Mouse (Mus musculus) embryonic facial prominence, embryonic 14.5 days (tissue): ENCODE measurements at regions not wholly inside any gene's neighbourhood (a gene's known extent, or its start where the extent isn't known, plus 50 kb on each side); places are given as distances from the start of the nearest gene placed in this dataset.

Experiments
- ATAC-seq: fragments of 200-750 bp; cut with Nextera tagmentation; 2 replicates; pipeline ENCODE4 v1.8.0; 2017; ENCODE audit warnings: low read depth, moderate number of reproducible peaks, moderate TSS enrichment
- DNase-seq: peaks from one replicate; pipeline ENCODE4 v3.0.0-alpha.2; 2015; ENCODE audit warnings: low spot score
- H3K27ac ChIP-seq: fragments of 300-500 bp; sonication (generic); replicated peaks from 2 replicates; pipeline ENCODE4 v1.5.1; 2014; ENCODE audit warnings: low read depth, mild to moderate bottlenecking, low read length, moderate library complexity
- H3K27me3 ChIP-seq: fragments of 300-500 bp; sonication (generic); replicated peaks from 2 replicates; pipeline ENCODE4 v1.6.1; 2014; ENCODE audit warnings: low read length; ENCODE audit not compliant: control insufficient read depth, insufficient read depth
- H3K36me3 ChIP-seq: fragments of 300-500 bp; sonication (generic); 2 replicates; pipeline ENCODE4 v1.6.1; 2014; ENCODE audit warnings: low read length, mixed read lengths; ENCODE audit not compliant: control insufficient read depth, insufficient read depth
- H3K4me1 ChIP-seq: fragments of 300-500 bp; sonication (generic); 2 replicates; pipeline ENCODE4 v1.6.1; 2014; ENCODE audit warnings: antibody characterized with exemption, low read length; ENCODE audit not compliant: control insufficient read depth, insufficient read depth
- H3K4me2 ChIP-seq: fragments of 300-500 bp; sonication (generic); 2 replicates; pipeline ENCODE4 v1.6.1; 2014; ENCODE audit warnings: low read depth, mild to moderate bottlenecking, low read length, moderate library complexity, mixed read lengths
- H3K4me3 ChIP-seq: fragments of 300-500 bp; sonication (generic); 2 replicates; pipeline ENCODE4 v1.5.1; 2014; ENCODE audit warnings: low read depth, mild to moderate bottlenecking, low read length
- H3K9ac ChIP-seq: fragments of 300-500 bp; sonication (generic); 2 replicates; pipeline ENCODE4 v1.6.1; 2014; ENCODE audit warnings: low read depth, mild to moderate bottlenecking, low read length, moderate library complexity, mixed read lengths
- H3K9me3 ChIP-seq: fragments of 300-500 bp; sonication (generic); 2 replicates; pipeline ENCODE4 v1.6.1; 2016; ENCODE audit warnings: low read length; ENCODE audit not compliant: control insufficient read depth
- WGBS: fragments of 180-500 bp; shearing (Covaris S2); extraction: QIAGEN DNeasy Blood & Tissue Kit; methylation state at CpG from one replicate; pipeline ENCODE4 v1.1.7; 2014; 5-methylcytosine and 5-hydroxymethylcytosine counted together

DNA sequence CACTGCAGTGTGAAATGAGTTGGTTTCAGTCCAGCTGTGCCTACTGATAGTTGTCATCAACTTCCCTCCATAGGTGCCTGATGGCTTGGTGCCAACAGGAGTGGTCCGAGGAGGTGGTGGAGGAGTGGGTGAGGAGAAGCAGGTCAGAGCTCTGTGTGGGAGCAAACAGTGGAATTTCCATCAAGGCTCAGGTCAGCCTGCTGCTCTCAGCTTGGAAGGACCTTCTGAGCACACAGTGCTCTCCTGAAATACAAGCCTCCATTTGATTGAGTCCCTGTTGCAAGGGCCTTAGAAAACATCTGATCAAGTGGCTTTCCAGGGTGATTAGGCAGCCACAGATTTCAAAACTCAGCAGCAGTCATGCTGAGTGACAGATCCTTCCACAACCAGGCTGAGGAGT is 314.8 kb upstream of the Gcfc2 start:
- ATAC-seq: no peak

DNA sequence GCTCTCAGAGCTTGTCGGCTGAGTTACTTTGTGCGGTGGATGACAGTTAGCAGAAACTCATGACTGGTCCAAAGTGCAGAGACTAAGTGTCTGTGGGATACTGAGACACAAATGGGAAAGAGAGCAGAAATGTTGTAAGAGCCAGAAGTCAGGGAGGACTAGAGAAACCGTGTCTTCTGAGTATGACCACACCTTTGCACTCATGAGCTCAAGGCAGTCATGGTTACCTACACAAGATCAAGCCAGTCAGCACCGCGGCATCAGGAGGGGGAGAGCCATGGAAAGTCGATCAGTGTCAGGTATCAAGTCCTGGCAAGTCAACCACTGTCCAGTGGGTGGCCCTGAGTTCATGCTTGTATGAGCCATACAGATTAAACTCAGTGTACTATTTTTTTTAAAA is 311.5 kb upstream of the Gcfc2 start:
- Histone ChIP-seq H3K4me3 (no peak overlapping the region), H3K27me3 (no peaks in the 10 kb centered on the region), H3K36me3 (no peaks in the 10 kb centered on the region), H3K4me1 (0 out of 2 replicates have a peak, but pooled peaks cover 3% of the 10 kb centered on the region), H3K27ac (no peak overlapping the region), H3K4me2 (no peak overlapping the region), H3K9ac (no peak overlapping the region), H3K9me3 (no peaks in the 10 kb centered on the region)
- WGBS: 77% methylated on average over 6 of the region's 6 CpGs
- ATAC-seq (no peak), DNase-seq (no peak)

More for the DNA sequence above, 314.8 kb upstream of the Gcfc2 start:
- WGBS: 42% methylated on average over 1 of the region's 1 CpGs
- Histone ChIP-seq H3K27me3 (no peaks in the 10 kb centered on the region), H3K4me1 (no peaks in the 10 kb centered on the region), H3K36me3 (no peaks in the 10 kb centered on the region), H3K9me3 (no peaks in the 10 kb centered on the region), H3K9ac (no peak overlapping the region), H3K27ac (no peak overlapping the region), H3K4me2 (no peak overlapping the region), H3K4me3 (no peak overlapping the region)
- DNase-seq: no peak

DNA sequence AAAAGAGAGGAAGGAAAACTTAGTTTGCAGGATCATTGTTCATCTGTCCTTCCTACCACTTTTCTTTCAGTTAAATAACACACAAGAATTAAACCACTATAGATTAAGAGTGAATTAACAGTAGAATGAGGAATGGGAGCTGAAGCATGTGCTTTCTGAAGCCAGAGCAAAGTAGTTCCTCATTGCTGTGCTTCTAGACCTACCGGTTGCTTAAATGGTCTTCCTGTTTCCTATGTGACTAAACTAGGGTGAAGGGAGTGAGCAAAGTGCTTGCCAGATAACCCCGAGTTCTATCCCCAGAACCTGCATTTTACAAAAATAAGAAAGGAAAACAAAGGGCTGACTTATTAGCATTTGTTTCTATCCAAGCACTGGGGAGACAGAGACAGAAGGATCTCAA is 305.5 kb upstream of the Gcfc2 start:
- no peak for DNase-seq
- Histone ChIP-seq H3K4me1 (0 out of 2 replicates have a peak, but pooled peaks cover 3% of the 10 kb centered on the region), H3K9ac (no peak overlapping the region), H3K9me3 (no peaks in the 10 kb centered on the region), H3K4me3 (no peak overlapping the region), H3K27me3 (no peaks in the 10 kb centered on the region), H3K4me2 (no peak overlapping the region), H3K36me3 (no peaks in the 10 kb centered on the region), H3K27ac (no peak overlapping the region)
- ATAC-seq: no peak
- 66% methylated on average over 2 of the region's 2 CpGs for WGBS

DNA sequence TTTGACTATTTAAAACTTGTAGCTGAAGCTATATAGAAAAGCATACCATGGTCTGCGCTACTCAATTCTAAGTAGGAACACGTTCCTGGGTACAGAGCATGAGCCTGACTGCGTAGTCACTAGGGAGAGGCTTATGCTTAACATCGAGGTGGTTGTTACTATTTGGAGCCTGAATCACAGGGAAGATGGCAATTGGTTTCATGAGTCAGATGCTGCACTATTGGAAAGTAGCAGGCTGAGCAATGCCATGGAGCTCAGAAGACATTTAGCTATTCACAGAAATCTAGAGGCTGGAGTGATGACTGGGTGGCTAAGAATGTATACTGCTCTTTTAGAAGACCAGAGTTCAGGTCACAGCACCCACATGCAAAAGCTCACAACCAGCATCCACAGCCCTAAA is 302.4 kb upstream of the Gcfc2 start:
- DNase-seq (no peak), ATAC-seq (no peak)
- H3K36me3 ChIP-seq: no peaks in the 10 kb centered on the region
- WGBS: 91% methylated on average over 4 of the region's 4 CpGs
- H3K9me3 ChIP-seq: no peaks in the 10 kb centered on the region
- H3K27ac ChIP-seq: no peak overlapping the region
- H3K27me3 ChIP-seq: no peaks in the 10 kb centered on the region
- H3K4me1 ChIP-seq: no peaks in the 10 kb centered on the region
- no peak overlapping the region for H3K9ac ChIP-seq
- no peak overlapping the region for H3K4me3 ChIP-seq
- no peak overlapping the region for H3K4me2 ChIP-seq

DNA sequence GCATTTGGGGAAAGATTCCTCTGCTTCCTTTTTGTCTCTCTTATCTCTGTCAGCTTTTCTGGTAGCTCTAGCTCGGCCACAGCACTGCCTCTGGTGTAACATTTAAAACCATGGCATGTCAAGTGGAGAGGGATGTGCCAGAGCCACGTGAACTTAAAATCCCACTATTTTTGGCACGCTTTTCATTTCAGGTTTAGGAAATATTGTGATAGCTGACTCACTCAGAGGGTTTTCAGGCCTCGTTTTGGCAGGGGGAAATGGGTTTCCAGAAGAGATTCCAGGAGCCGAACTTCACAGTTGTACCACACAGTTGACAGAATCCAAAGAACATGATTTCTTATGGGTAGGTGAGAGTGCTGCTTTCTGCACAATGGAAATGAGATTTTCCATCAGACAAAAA is 300.8 kb upstream of the Gcfc2 start:
- H3K27ac ChIP-seq: no peak overlapping the region
- H3K36me3 ChIP-seq: no peaks in the 10 kb centered on the region
- H3K9ac ChIP-seq: no peak overlapping the region
- DNase-seq (no peak), ATAC-seq (no peak)
- H3K27me3 ChIP-seq: no peaks in the 10 kb centered on the region
- H3K4me3 ChIP-seq: no peak overlapping the region
- H3K4me2 ChIP-seq: no peak overlapping the region
- no peaks in the 10 kb centered on the region for H3K9me3 ChIP-seq
- WGBS: 80% methylated on average over 5 of the region's 5 CpGs
- no peaks in the 10 kb centered on the region for H3K4me1 ChIP-seq

DNA sequence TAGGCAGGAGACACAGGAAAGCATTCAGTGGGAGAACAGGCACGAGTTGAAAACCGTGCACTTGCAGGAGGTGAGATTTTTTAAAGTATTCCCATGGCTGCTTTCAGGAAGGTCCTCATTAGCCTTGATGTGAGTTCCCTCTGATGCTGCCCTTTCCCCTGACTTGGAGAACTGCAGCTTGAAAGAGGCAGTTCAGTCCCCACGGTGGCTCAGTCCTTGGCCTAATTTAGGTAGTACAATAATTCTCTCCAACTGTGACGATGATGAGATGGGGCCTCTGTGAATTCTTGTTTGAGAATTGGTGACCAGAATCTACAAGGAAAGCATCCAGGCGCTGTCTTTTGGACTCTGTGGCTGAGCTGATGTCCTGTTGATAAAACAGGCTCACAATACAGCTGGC is 298.5 kb upstream of the Gcfc2 start:
- H3K27me3 ChIP-seq: no peaks in the 10 kb centered on the region
- no peaks in the 10 kb centered on the region for H3K4me1 ChIP-seq
- WGBS: 56% methylated on average over 5 of the region's 5 CpGs
- H3K36me3 ChIP-seq: no peaks in the 10 kb centered on the region
- no peak overlapping the region for H3K9ac ChIP-seq
- no peak overlapping the region for H3K4me2 ChIP-seq
- no peak overlapping the region for H3K27ac ChIP-seq
- no peak for DNase-seq
- no peak overlapping the region for H3K4me3 ChIP-seq
- no peak for ATAC-seq
- H3K9me3 ChIP-seq: no peaks in the 10 kb centered on the region

DNA sequence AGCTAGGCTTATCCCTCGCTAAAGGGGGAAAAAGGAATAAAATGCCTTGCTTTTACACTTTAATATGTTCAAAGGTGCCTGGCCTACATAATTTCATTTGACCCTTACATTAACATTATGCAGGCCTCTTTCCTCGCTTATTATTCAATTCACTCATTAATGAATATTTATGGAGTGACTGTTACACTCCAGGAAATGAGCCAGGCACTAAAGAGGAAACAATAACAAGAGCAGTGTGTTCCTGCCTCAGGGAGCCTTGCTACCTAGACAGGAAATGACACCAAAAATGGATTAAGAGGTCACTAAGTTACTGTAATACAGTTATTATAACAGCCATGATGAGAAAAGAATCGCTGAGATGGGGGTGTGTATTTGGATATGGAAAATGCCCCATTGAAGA is 289.9 kb upstream of the Gcfc2 start:
- DNase-seq: no peak
- Histone ChIP-seq H3K36me3 (no peaks in the 10 kb centered on the region), H3K9ac (no peak overlapping the region), H3K4me2 (no peak overlapping the region), H3K27me3 (no peaks in the 10 kb centered on the region), H3K4me1 (no peaks in the 10 kb centered on the region), H3K9me3 (no peaks in the 10 kb centered on the region), H3K4me3 (no peak overlapping the region), H3K27ac (no peak overlapping the region)
- no peak for ATAC-seq
- 58% methylated on average over 3 of the region's 3 CpGs for WGBS

DNA sequence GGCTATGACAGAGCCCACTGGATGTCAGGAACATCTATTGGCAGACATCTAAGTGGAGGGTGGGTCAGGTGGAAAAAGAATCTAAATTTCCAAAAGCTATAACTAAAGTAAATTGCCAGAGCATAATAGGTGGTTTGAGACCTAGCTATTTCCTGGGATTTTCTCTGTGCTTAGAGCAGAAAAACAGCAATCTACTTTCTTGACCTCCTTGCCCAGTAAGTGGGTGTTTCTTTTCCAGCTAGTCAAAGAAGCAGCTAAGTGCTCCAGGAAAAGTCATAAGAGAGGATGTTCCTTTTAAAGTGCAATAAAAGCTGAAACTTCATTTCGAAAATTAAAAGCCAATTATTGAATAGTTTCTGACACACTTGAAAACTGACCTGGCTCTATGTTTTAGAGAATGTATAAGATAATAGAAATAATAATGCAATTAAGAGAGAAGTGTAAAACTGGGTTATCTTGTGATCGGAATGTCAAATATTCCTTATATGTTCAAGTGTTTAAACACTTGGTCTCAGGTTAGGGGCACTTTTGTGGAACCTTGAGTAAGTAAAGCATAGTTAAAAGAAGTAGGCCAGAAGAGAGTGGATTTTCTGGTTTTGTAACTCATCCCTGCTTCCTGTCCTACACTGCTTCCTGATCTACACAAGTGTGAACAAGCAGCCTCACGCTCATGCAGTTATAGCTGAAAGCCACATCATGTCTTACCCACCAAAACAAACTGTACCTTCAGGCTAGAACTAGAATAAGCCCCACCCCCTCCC is 275.7 kb upstream of the Gcfc2 start:
- Histone ChIP-seq H3K4me1 (no peaks in the 10 kb centered on the region), H3K4me3 (no peak overlapping the region), H3K36me3 (no peaks in the 10 kb centered on the region), H3K4me2 (no peak overlapping the region), H3K9ac (no peak overlapping the region), H3K27me3 (no peaks in the 10 kb centered on the region), H3K9me3 (no peaks in the 10 kb centered on the region), H3K27ac (no peak overlapping the region)
- ATAC-seq (no peak), DNase-seq (peak; percentile 46)
- 81% methylated on average over 3 of the region's 3 CpGs for whole genome bisulfite sequencing

DNA sequence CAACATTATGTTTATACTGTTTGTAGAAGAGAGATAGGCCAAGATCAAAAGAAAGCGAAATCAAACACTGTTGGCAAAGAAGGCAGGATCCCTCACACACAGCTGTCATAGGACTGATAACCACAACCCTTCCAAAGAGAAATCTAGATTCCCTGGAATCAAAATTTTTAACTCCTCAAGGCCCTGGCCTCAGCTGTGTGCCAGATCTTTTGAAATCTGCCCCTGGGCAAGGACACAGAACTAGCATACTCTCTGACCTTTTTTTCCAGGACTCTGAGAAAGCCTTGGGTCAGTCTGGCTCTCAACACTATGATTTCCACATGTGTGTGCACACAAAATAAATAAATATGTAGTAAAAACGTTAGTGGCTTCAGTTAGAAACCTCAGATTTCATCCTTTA is 271.6 kb upstream of the Gcfc2 start:
- 61% methylated on average over 2 of the region's 2 CpGs for WGBS
- Histone ChIP-seq H3K4me1 (no peaks in the 10 kb centered on the region), H3K4me3 (no peak overlapping the region), H3K4me2 (no peak overlapping the region), H3K27me3 (no peaks in the 10 kb centered on the region), H3K9me3 (no peaks in the 10 kb centered on the region), H3K36me3 (no peaks in the 10 kb centered on the region), H3K27ac (no peak overlapping the region), H3K9ac (no peak overlapping the region)
- no peak for ATAC-seq
- no peak for DNase-seq
